Mouse (Mus musculus) stomach, postnatal 0 days (tissue): ENCODE data around the gene Inpp5k. TPM values are rescaled to one million over a fixed set of nuclear protein-coding genes. Genes with fewer than 3 reads are reported as not detected.

Experiments
- ATAC-seq: fragments of 200-750 bp; cut with Nextera tagmentation; 2 replicates; pipeline ENCODE4 v1.8.0; 2017; ENCODE audit not compliant: low FRiP score, low TSS enrichment
- DNase-seq: peaks from one replicate; pipeline ENCODE4 v3.0.0-alpha.2; 2016; ENCODE audit warnings: low spot score
- H3K27ac ChIP-seq: fragments of 300-500 bp; sonication (generic); replicated peaks from 2 replicates; pipeline ENCODE4 v1.5.1; 2014; ENCODE audit warnings: mild to moderate bottlenecking, control low read depth
- H3K27me3 ChIP-seq: fragments of 300-500 bp; sonication (generic); 2 replicates; pipeline ENCODE4 v1.6.1; 2014; ENCODE audit warnings: low read length; ENCODE audit not compliant: control insufficient read depth, insufficient read depth
- H3K36me3 ChIP-seq: fragments of 300-500 bp; sonication (generic); 2 replicates; pipeline ENCODE4 v1.6.1; 2014; ENCODE audit warnings: low read length, mixed read lengths; ENCODE audit not compliant: control insufficient read depth, insufficient read depth
- H3K4me1 ChIP-seq: fragments of 300-500 bp; sonication (generic); replicated peaks from 2 replicates; pipeline ENCODE4 v1.6.1; 2014; ENCODE audit warnings: antibody characterized with exemption; ENCODE audit not compliant: control insufficient read depth, insufficient read depth
- H3K4me2 ChIP-seq: fragments of 300-500 bp; sonication (generic); replicated peaks from 2 replicates; pipeline ENCODE4 v1.6.1; 2014; ENCODE audit warnings: low read depth, mild to moderate bottlenecking, control low read depth, moderate library complexity
- H3K4me3 ChIP-seq: fragments of 300-500 bp; sonication (generic); 2 replicates; pipeline ENCODE4 v1.5.1; 2014; ENCODE audit warnings: low read depth, low read length, control low read depth
- H3K9ac ChIP-seq: fragments of 300-500 bp; sonication (generic); 2 replicates; pipeline ENCODE4 v1.6.1; 2014; ENCODE audit warnings: mild to moderate bottlenecking, low read length, control low read depth, mixed read lengths
- H3K9me3 ChIP-seq: fragments of 300-500 bp; sonication (generic); 2 replicates; pipeline ENCODE4 v1.6.1; 2016; ENCODE audit warnings: low read length; ENCODE audit not compliant: control insufficient read depth
- CTCF ChIP-seq: IDR thresholded peaks from 2 replicates; pipeline ENCODE4 v1.5.1; 2016; ENCODE audit warnings: antibody characterized with exemption, low read depth, mild to moderate bottlenecking, moderate library complexity
- EP300 ChIP-seq: optimal IDR thresholded peaks from 2 replicates; pipeline ENCODE3; 2016; ENCODE audit warnings: antibody characterized with exemption
- WGBS: fragments of 180-500 bp; shearing (Covaris S2); extraction: QIAGEN DNeasy Blood & Tissue Kit; methylation state at CpG from one replicate; pipeline ENCODE4 v1.1.7; 2014; 5-methylcytosine and 5-hydroxymethylcytosine counted together
- polyA plus RNA-seq: library from polyadenylated mRNA; unstranded; fragments of >200 nt; fragmentation: Nextera tagmentation; extraction: Ambion mirVana; gene quantifications from 2 replicates; pipeline ENCODE4 v1.2.1, GENCODE M21; 2015

Inpp5k gene
- polyA plus RNA-seq, 1 experiment from 2014 or later: 19.0 TPM

DNA sequence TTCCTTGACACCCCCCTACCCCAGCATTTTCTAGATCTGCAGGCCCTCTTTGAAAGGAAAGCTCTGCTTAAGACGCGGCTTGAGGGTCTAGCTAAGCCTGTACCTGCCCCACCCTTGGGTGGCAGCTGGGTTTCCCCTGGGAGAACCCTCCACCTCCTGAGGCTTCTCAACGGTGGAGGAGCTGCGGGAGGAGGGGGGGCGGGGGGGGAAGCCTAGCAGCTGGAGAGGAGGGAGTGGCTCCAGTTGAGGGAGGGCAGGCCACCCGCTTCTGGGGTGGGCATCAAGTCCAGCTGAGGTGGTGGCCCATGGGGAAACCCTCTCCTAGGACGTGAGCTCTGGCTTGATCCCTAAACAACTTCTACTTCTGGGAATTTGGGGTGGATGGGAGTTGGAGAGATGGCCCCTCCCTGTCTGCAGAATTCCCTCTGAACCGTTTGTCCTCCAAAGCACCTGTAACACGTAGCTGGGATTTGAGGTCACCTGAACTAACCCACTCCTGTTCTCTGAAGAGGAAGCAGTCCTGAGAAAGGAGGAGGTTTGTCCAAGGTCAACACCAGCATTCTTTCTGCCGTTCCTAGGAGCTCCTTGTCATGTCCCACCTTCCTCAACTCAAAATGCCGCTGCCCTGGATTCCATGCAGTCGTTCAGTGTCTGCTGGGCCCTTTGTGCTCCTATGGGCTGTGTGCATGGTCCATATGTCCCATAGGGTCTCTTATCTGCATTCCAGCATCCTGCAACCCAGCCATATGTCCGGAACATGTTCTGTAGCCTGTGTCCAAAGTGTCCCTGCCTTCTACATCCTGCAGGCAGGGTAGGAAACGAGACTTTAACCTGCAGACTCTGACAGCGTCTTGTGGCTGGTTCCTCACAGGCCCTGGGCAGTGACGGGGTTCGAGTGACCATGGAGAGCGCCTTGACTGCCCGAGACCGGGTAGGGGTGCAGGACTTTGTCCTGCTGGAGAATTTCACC, 26.1 kb downstream of the Inpp5k start:
- no peak for TF ChIP-seq EP300
- TF ChIP-seq CTCF: no peak
- Histone ChIP-seq H3K27ac (peak overlapping the region; percentile 97), H3K9ac (peak overlapping the region; percentile 93), H3K27me3 (no peaks in the 10 kb centered on the region), H3K4me2 (peak overlapping the region; percentile 84), H3K9me3 (no peaks in the 10 kb centered on the region), H3K36me3 (peaks cover 23% of the 10 kb centered on the region), H3K4me3 (peak overlapping the region; percentile 86), H3K4me1 (peaks cover 13% of the 10 kb centered on the region)
- ATAC-seq (no peak), DNase-seq (peak; percentile 69)
- WGBS: 46% methylated on average over 19 of the region's 20 CpGs

- no peaks in the 10 kb centered on the region for H3K27me3 ChIP-seq
- H3K9me3 ChIP-seq: no peaks in the 10 kb centered on the region
- H3K4me3 ChIP-seq: no peak overlapping the region
- no peak overlapping the region for H3K9ac ChIP-seq
- H3K4me1 ChIP-seq: peaks cover 13% of the 10 kb centered on the region
- peaks cover 32% of the 10 kb centered on the region for H3K36me3 ChIP-seq
- DNase-seq (no peak), ATAC-seq (no peak)
- no peak for TF ChIP-seq CTCF
- TF ChIP-seq EP300: no peak
- H3K27ac ChIP-seq: no peak overlapping the region
- H3K4me2 ChIP-seq: no peak overlapping the region
Observed at GRCm38 (mm10) chr11:75657841-75658240, 27.1 kb downstream of the Inpp5k start.

GRCm38 (mm10) chr11:75658311-75658710, 27.5 kb downstream of the Inpp5k start:
- WGBS: 90% methylated on average over 13 of the region's 13 CpGs
- Histone ChIP-seq H3K27ac (no peak overlapping the region), H3K9me3 (no peaks in the 10 kb centered on the region), H3K4me3 (no peak overlapping the region), H3K9ac (no peak overlapping the region), H3K36me3 (peaks cover 34% of the 10 kb centered on the region), H3K27me3 (no peaks in the 10 kb centered on the region), H3K4me2 (no peak overlapping the region), H3K4me1 (peaks cover 13% of the 10 kb centered on the region)
- DNase-seq: no peak
- TF ChIP-seq CTCF (no peak), EP300 (no peak)
- no peak for ATAC-seq

- Histone ChIP-seq H3K9me3 (no peaks in the 10 kb centered on the region), H3K27me3 (no peaks in the 10 kb centered on the region), H3K27ac (no peak overlapping the region), H3K4me2 (no peak overlapping the region), H3K4me1 (peaks cover 13% of the 10 kb centered on the region), H3K4me3 (no peak overlapping the region), H3K36me3 (peaks cover 35% of the 10 kb centered on the region), H3K9ac (no peak overlapping the region; the same call in 1 of the 2 replicates)
- DNase-seq (no peak), ATAC-seq (no peak)
- TF ChIP-seq CTCF (no peak), EP300 (no peak)
- WGBS: 74% methylated on average over 14 of the region's 14 CpGs
Observed at GRCm38 (mm10) chr11:75658996-75659750, 28.4 kb downstream of the Inpp5k start.

GRCm38 (mm10) chr11:75660081-75660590, 29.3 kb downstream of the Inpp5k start:
- Histone ChIP-seq H3K4me1 (peaks cover 4% of the 10 kb centered on the region), H3K4me2 (no peak overlapping the region), H3K27ac (no peak overlapping the region), H3K4me3 (no peak overlapping the region), H3K36me3 (peaks cover 38% of the 10 kb centered on the region), H3K9ac (no peak overlapping the region), H3K27me3 (no peaks in the 10 kb centered on the region), H3K9me3 (no peaks in the 10 kb centered on the region)
- 93% methylated on average over 12 of the region's 12 CpGs for WGBS
- ATAC-seq: no peak
- no peak for DNase-seq
- TF ChIP-seq CTCF (no peak), EP300 (no peak)
